Mouse (Mus musculus): ENCODE measurements at regions not wholly inside any gene's neighbourhood (a gene's known extent, or its start where the extent isn't known, plus 50 kb on each side); places are given as distances from the start of the nearest gene placed in this dataset.

GRCm38 (mm10) chr1:190570563-190570962, 341.0 kb downstream of the Rps6kc1 start:
- Histone ChIP-seq H3K27me3 (peaks cover 20% of the 10 kb centered on the region), H3K4me3 (no peak overlapping the region), H3K36me3 (no peaks in the 10 kb centered on the region), H3K27ac (replicated peaks) (no peak overlapping the region), H3K4me2 (replicated peaks) (no peak overlapping the region), H3K9ac (replicated peaks) (no peak overlapping the region), H3K9me3 (no peaks in the 10 kb centered on the region), H3K4me1 (0 out of 2 replicates have a peak, but pooled peaks cover 4% of the 10 kb centered on the region)
- 74% methylated on average over 10 of the region's 10 CpGs for WGBS
- ATAC-seq (ENCODE audit: low FRiP score, low read depth) = no peak

GRCm38 (mm10) chr1:190566744-190567143, 344.8 kb downstream of the Rps6kc1 start:
- peaks cover 37% of the 10 kb centered on the region for H3K27me3 ChIP-seq
- H3K9ac ChIP-seq (replicated peaks) = no peak overlapping the region
- H3K4me3 ChIP-seq = no peak overlapping the region
- WGBS = 90% methylated on average over 7 of the region's 7 CpGs
- H3K4me2 ChIP-seq (replicated peaks) = no peak overlapping the region
- no peaks in the 10 kb centered on the region for H3K9me3 ChIP-seq
- H3K36me3 ChIP-seq = no peaks in the 10 kb centered on the region
- H3K27ac ChIP-seq (replicated peaks) = no peak overlapping the region
- ATAC-seq (ENCODE audit: low FRiP score, low read depth) = no peak
- H3K4me1 ChIP-seq = peaks cover 6% of the 10 kb centered on the region; the same call in 1 of the 2 replicates

GRCm38 (mm10) chr1:190562865-190563457, 348.6 kb downstream of the Rps6kc1 start:
- Histone ChIP-seq H3K36me3 (no peaks in the 10 kb centered on the region), H3K4me2 (replicated peaks) (no peak overlapping the region), H3K9ac (replicated peaks) (no peak overlapping the region), H3K27ac (replicated peaks) (no peak overlapping the region), H3K9me3 (no peaks in the 10 kb centered on the region), H3K27me3 (peaks cover 41% of the 10 kb centered on the region), H3K4me3 (no peak overlapping the region), H3K4me1 (peaks cover 2% of the 10 kb centered on the region; the same call in 1 of the 2 replicates)
- 14% methylated on average over 13 of the region's 13 CpGs for whole genome bisulfite sequencing
- ATAC-seq (ENCODE audit: low FRiP score, low read depth) = peak; percentile 49

GRCm38 (mm10) chr1:190560086-190560485, 351.5 kb downstream of the Rps6kc1 start:
- peaks cover 2% of the 10 kb centered on the region; the same call in 1 of the 2 replicates for H3K4me1 ChIP-seq
- peaks cover 19% of the 10 kb centered on the region for H3K27me3 ChIP-seq
- H3K4me3 ChIP-seq = no peak overlapping the region
- no peaks in the 10 kb centered on the region for H3K9me3 ChIP-seq
- no peak overlapping the region for H3K4me2 ChIP-seq (replicated peaks)
- ATAC-seq (ENCODE audit: low FRiP score, low read depth) = no peak
- 80% methylated on average over 9 of the region's 9 CpGs for WGBS
- H3K27ac ChIP-seq (replicated peaks) = no peak overlapping the region
- no peaks in the 10 kb centered on the region for H3K36me3 ChIP-seq
- H3K9ac ChIP-seq (replicated peaks) = no peak overlapping the region

- H3K4me3 ChIP-seq = no peak overlapping the region
- H3K9me3 ChIP-seq = no peaks in the 10 kb centered on the region
- WGBS = 61% methylated on average over 2 of the region's 2 CpGs
- peaks cover 13% of the 10 kb centered on the region; the same call in 1 of the 2 replicates for H3K27me3 ChIP-seq
- no peaks in the 10 kb centered on the region for H3K36me3 ChIP-seq
- no peaks in the 10 kb centered on the region for H3K4me1 ChIP-seq
- H3K27ac ChIP-seq (replicated peaks) = no peak overlapping the region
- H3K4me2 ChIP-seq (replicated peaks) = no peak overlapping the region
- no peak for ATAC-seq (ENCODE audit: low FRiP score, low read depth)
- no peak overlapping the region for H3K9ac ChIP-seq (replicated peaks)
These were observed 369.7 kb downstream of the Rps6kc1 start for GRCm38 (mm10) chr1:190541892-190542291.

- H3K27ac ChIP-seq (replicated peaks) = peak overlapping the region; percentile 63
- H3K9ac ChIP-seq (replicated peaks) = no peak overlapping the region
- H3K27me3 ChIP-seq = peaks cover 2% of the 10 kb centered on the region
- 18% methylated on average over 10 of the region's 10 CpGs for WGBS
- no peaks in the 10 kb centered on the region for H3K9me3 ChIP-seq
- peaks cover 19% of the 10 kb centered on the region for H3K4me1 ChIP-seq
- H3K36me3 ChIP-seq = no peaks in the 10 kb centered on the region
- no peak overlapping the region for H3K4me2 ChIP-seq (replicated peaks)
- peak; percentile 53 for ATAC-seq (ENCODE audit: low FRiP score, low read depth)
- no peak overlapping the region for H3K4me3 ChIP-seq
These were observed 362.6 kb upstream of the Prox1 start for GRCm38 (mm10) chr1:190532879-190533676.

- H3K27ac ChIP-seq (replicated peaks) = no peak overlapping the region
- no peak overlapping the region for H3K4me2 ChIP-seq (replicated peaks)
- H3K9ac ChIP-seq (replicated peaks) = no peak overlapping the region
- H3K36me3 ChIP-seq = no peaks in the 10 kb centered on the region
- 96% methylated on average over 6 of the region's 6 CpGs for WGBS
- no peak for ATAC-seq (ENCODE audit: low FRiP score, low read depth)
- peaks cover 19% of the 10 kb centered on the region for H3K4me1 ChIP-seq
- H3K9me3 ChIP-seq = no peaks in the 10 kb centered on the region
- no peak overlapping the region for H3K4me3 ChIP-seq
- peaks cover 6% of the 10 kb centered on the region; the same call in 1 of the 2 replicates for H3K27me3 ChIP-seq
These were observed 360.7 kb upstream of the Prox1 start for GRCm38 (mm10) chr1:190531224-190531623.

GRCm38 (mm10) chr1:190530079-190530478, 359.6 kb upstream of the Prox1 start:
- Histone ChIP-seq H3K27ac (replicated peaks) (no peak overlapping the region), H3K27me3 (peaks cover 14% of the 10 kb centered on the region), H3K36me3 (no peaks in the 10 kb centered on the region), H3K4me3 (no peak overlapping the region), H3K4me2 (replicated peaks) (no peak overlapping the region), H3K4me1 (peaks cover 19% of the 10 kb centered on the region), H3K9ac (replicated peaks) (no peak overlapping the region), H3K9me3 (no peaks in the 10 kb centered on the region)
- WGBS = 93% methylated on average over 3 of the region's 3 CpGs
- ATAC-seq (ENCODE audit: low FRiP score, low read depth) = no peak

GRCm38 (mm10) chr1:190527545-190528137, 357.1 kb upstream of the Prox1 start:
- no peak overlapping the region for H3K4me2 ChIP-seq (replicated peaks)
- ATAC-seq (ENCODE audit: low FRiP score, low read depth) = no peak
- no peaks in the 10 kb centered on the region for H3K9me3 ChIP-seq
- no peak overlapping the region for H3K9ac ChIP-seq (replicated peaks)
- no peak overlapping the region for H3K4me3 ChIP-seq
- H3K36me3 ChIP-seq = no peaks in the 10 kb centered on the region
- peaks cover 5% of the 10 kb centered on the region for H3K4me1 ChIP-seq
- peaks cover 15% of the 10 kb centered on the region for H3K27me3 ChIP-seq
- H3K27ac ChIP-seq (replicated peaks) = no peak overlapping the region
- WGBS = 85% methylated on average over 7 of the region's 7 CpGs

GRCm38 (mm10) chr1:190526634-190527033, 356.1 kb upstream of the Prox1 start:
- no peak overlapping the region for H3K27ac ChIP-seq (replicated peaks)
- no peak for ATAC-seq (ENCODE audit: low FRiP score, low read depth)
- H3K4me2 ChIP-seq (replicated peaks) = no peak overlapping the region
- no peak overlapping the region for H3K4me3 ChIP-seq
- no peaks in the 10 kb centered on the region for H3K9me3 ChIP-seq
- 20% methylated on average over 7 of the region's 7 CpGs for WGBS
- H3K27me3 ChIP-seq = peaks cover 15% of the 10 kb centered on the region
- no peaks in the 10 kb centered on the region for H3K4me1 ChIP-seq
- H3K9ac ChIP-seq (replicated peaks) = no peak overlapping the region
- no peaks in the 10 kb centered on the region for H3K36me3 ChIP-seq

- no peak overlapping the region for H3K4me3 ChIP-seq
- H3K27ac ChIP-seq (replicated peaks) = no peak overlapping the region
- no peak for ATAC-seq (ENCODE audit: low FRiP score, low read depth)
- WGBS = 73% methylated on average over 6 of the region's 6 CpGs
- no peaks in the 10 kb centered on the region for H3K4me1 ChIP-seq
- no peak overlapping the region for H3K4me2 ChIP-seq (replicated peaks)
- H3K9ac ChIP-seq (replicated peaks) = no peak overlapping the region
- H3K27me3 ChIP-seq = peaks cover 15% of the 10 kb centered on the region
- H3K9me3 ChIP-seq = no peaks in the 10 kb centered on the region
- H3K36me3 ChIP-seq = no peaks in the 10 kb centered on the region
These were observed 355.5 kb upstream of the Prox1 start for GRCm38 (mm10) chr1:190526046-190526445.

- no peaks in the 10 kb centered on the region for H3K36me3 ChIP-seq
- 88% methylated on average over 8 of the region's 8 CpGs for WGBS
- no peak for ATAC-seq (ENCODE audit: low FRiP score, low read depth)
These were observed 329.6 kb upstream of the Prox1 start for GRCm38 (mm10) chr1:190500106-190500505.

More at GRCm38 (mm10) chr1:190500106-190500505, 329.6 kb upstream of the Prox1 start:
- Histone ChIP-seq H3K27ac (replicated peaks) (no peak overlapping the region), H3K9ac (replicated peaks) (no peak overlapping the region), H3K9me3 (no peaks in the 10 kb centered on the region), H3K4me2 (replicated peaks) (no peak overlapping the region), H3K4me1 (no peaks in the 10 kb centered on the region), H3K4me3 (no peak overlapping the region), H3K27me3 (no peaks in the 10 kb centered on the region; the same call in 1 of the 2 replicates)
